Mouse (Mus musculus): ENCODE measurements around the gene Apoa4. TPM values are rescaled to one million over a fixed set of nuclear protein-coding genes. Genes with fewer than 3 reads are reported as not detected.

Apoa4 gene
- polyA plus RNA-seq, 1 experiment from 2014 or later: not detected

- 6% methylated on average over 43 of the region's 45 CpGs for WGBS
- Histone ChIP-seq H3K4me1 (ENCODE audit: control insufficient read depth, insufficient read depth, low read length) (peaks cover 6% of the 10 kb centered on the region), H3K27ac (ENCODE audit: low read depth, low read length) (peak within 1 kb of the TSS; percentile 27; the same call in 1 of the 2 replicates), H3K9ac (ENCODE audit: low read length) (peak within 1 kb of the TSS; percentile 71), H3K4me3 (ENCODE audit: low read depth, low read length) (peak within 1 kb of the TSS; percentile 89), H3K9me3 (ENCODE audit: control insufficient read depth, low read length) (no peaks in the 10 kb centered on the region), H3K36me3 (ENCODE audit: control insufficient read depth, insufficient read depth, low read length) (peaks cover 13% of the 10 kb centered on the region), H3K27me3 (ENCODE audit: control insufficient read depth, insufficient read depth, low read length) (peaks cover 3% of the 10 kb centered on the region), H3K4me2 (peak within 1 kb of the TSS; percentile 90)
- peak; percentile 94 for ATAC-seq (ENCODE audit: low FRiP score)
- peak; percentile 98 for DNase-seq (ENCODE audit: low spot score, missing footprints)
These were observed 32.4 kb downstream of the Apoa4 start, which contains the start of gene Zpr1 for GRCm38 (mm10) chr9:46272677-46273454. Zpr1 (plus strand) TSS chr9:46273064.

GRCm38 (mm10) chr9:46274494-46274893, 34.0 kb downstream of the Apoa4 start:
- no peaks in the 10 kb centered on the region; the same call in 1 of the 2 replicates for H3K27me3 ChIP-seq (ENCODE audit: control insufficient read depth, insufficient read depth, low read length)
- H3K4me2 ChIP-seq: no peak overlapping the region
- no peak overlapping the region for H3K4me3 ChIP-seq (ENCODE audit: low read depth, low read length)
- WGBS: 89% methylated on average over 9 of the region's 9 CpGs
- H3K4me1 ChIP-seq (ENCODE audit: control insufficient read depth, insufficient read depth, low read length): peaks cover 6% of the 10 kb centered on the region
- no peak for ATAC-seq (ENCODE audit: low FRiP score)
- H3K27ac ChIP-seq (ENCODE audit: low read depth, low read length): no peak overlapping the region
- DNase-seq (ENCODE audit: low spot score, missing footprints): no peak
- no peak overlapping the region for H3K9ac ChIP-seq (ENCODE audit: low read length)
- no peaks in the 10 kb centered on the region for H3K9me3 ChIP-seq (ENCODE audit: control insufficient read depth, low read length)
- H3K36me3 ChIP-seq (ENCODE audit: control insufficient read depth, insufficient read depth, low read length): peaks cover 19% of the 10 kb centered on the region

GRCm38 (mm10) chr9:46282631-46283436, 42.3 kb downstream of the Apoa4 start, which contains the start of gene Bud13:
Bud13 (plus strand) TSS chr9:46283008.
- WGBS: under 1% methylated on average over 55 of the region's 55 CpGs
- peak; percentile 100 for DNase-seq (ENCODE audit: low spot score, missing footprints)
- H3K27ac ChIP-seq (ENCODE audit: low read depth, low read length): peak within 1 kb of the TSS; percentile 60; the same call in 1 of the 2 replicates
- H3K4me2 ChIP-seq: peak within 1 kb of the TSS; percentile 57
- ATAC-seq (ENCODE audit: low FRiP score): peak; percentile 92
- no peaks in the 10 kb centered on the region for H3K9me3 ChIP-seq (ENCODE audit: control insufficient read depth, low read length)
- H3K36me3 ChIP-seq (ENCODE audit: control insufficient read depth, insufficient read depth, low read length): peaks cover 19% of the 10 kb centered on the region
- H3K9ac ChIP-seq (ENCODE audit: low read length): peak within 1 kb of the TSS; percentile 87
- H3K4me3 ChIP-seq (ENCODE audit: low read depth, low read length): peak within 1 kb of the TSS; percentile 84
- H3K27me3 ChIP-seq (ENCODE audit: control insufficient read depth, insufficient read depth, low read length): no peaks in the 10 kb centered on the region
- H3K4me1 ChIP-seq (ENCODE audit: control insufficient read depth, insufficient read depth, low read length): peaks cover 6% of the 10 kb centered on the region

Other genes starting within 250 kb of the Apoa4 start
- 274 and 275 TPM in 2 replicates for gene Pafah1b2, start 228.0 kb upstream of the Apoa4 start, polyA plus RNA-seq (2014; fragmentation: Nextera tagmentation; extraction: Ambion mirVana)
- gene Sik3, start 227.9 kb upstream of the Apoa4 start, polyA plus RNA-seq (2014; fragmentation: Nextera tagmentation; extraction: Ambion mirVana): 8.7 and 8.9 TPM in 2 replicates
- gene Apoa1, start 12.1 kb upstream of the Apoa4 start, polyA plus RNA-seq (2014; fragmentation: Nextera tagmentation; extraction: Ambion mirVana): 0.68 and 1.00 TPM in 2 replicates
- not detected in 2 replicates for gene Apoc3, start 5.1 kb upstream of the Apoa4 start, polyA plus RNA-seq (2014; fragmentation: Nextera tagmentation; extraction: Ambion mirVana)
- 0.15 TPM in 1 of 2 replicates, not detected in the other for gene Apoa5, start 27.9 kb downstream of the Apoa4 start, polyA plus RNA-seq (2014; fragmentation: Nextera tagmentation; extraction: Ambion mirVana)
- 59.3 and 62.0 TPM in 2 replicates for gene Zpr1, start 32.4 kb downstream of the Apoa4 start, polyA plus RNA-seq (2014; fragmentation: Nextera tagmentation; extraction: Ambion mirVana)
- 26.4 and 27.1 TPM in 2 replicates for gene Bud13, start 42.3 kb downstream of the Apoa4 start, polyA plus RNA-seq (2014; fragmentation: Nextera tagmentation; extraction: Ambion mirVana)
- 0.15 TPM in 1 of 2 replicates, not detected in the other for gene 4931429L15Rik, start 79.3 kb downstream of the Apoa4 start, polyA plus RNA-seq (2014; fragmentation: Nextera tagmentation; extraction: Ambion mirVana)

Data from midbrain, embryonic 11.5 days (tissue).